ENCODE assay signal across 8 mouse cellular contexts in the genomic region with DNA sequence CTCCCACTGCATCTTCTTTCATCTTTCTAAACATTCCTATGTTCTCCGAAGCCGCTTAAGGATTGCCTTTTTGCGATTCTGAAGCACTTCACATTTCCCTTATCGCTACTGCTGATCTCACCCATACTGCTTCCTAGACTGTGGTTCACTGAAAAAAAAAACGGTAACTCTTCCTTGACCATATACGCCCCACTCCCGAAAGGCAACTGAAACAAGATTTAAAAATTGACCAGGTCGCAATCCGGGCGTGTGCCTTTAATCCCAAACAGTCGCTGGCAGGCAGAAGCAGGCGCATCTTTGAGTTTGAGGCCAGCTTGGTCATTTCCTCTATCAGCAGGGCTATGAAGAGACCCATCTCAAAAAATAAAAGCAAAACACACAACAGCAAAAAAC. TPM values are rescaled to one million over a fixed set of nuclear protein-coding genes. Genes with fewer than 3 reads are reported as not detected.
A peak's percentile ranks its signal among the peaks of the same experiment; 100 is the strongest.
DNase-seq lines count a peak whose midpoint lies in the region; ATAC-seq lines count a peak whose summit lies in the region.

No protein-coding gene starts in this region.

- WGBS in embryonic facial prominence, embryonic 12.5 days = 7% methylated on average over 12 of the region's 12 CpGs
- under 1% methylated on average over 12 of the region's 12 CpGs for WGBS in liver, embryonic 15.5 days (ENCODE audit: insufficient replicate concordance)

- peaks cover 23% of the 10 kb centered on the region for H3K4me1 ChIP-seq in embryonic facial prominence, embryonic 12.5 days
- peaks cover 45% of the 10 kb centered on the region for H3K4me1 ChIP-seq in liver, embryonic 15.5 days (replicated peaks)

- H3K4me3 ChIP-seq in embryonic facial prominence, embryonic 12.5 days = peak overlapping the region; percentile 86
- H3K4me3 ChIP-seq in liver, embryonic 15.5 days (replicated peaks) = peak overlapping the region; percentile 89

- H3K27ac ChIP-seq in embryonic facial prominence, embryonic 12.5 days = peak overlapping the region; percentile 82
- peak overlapping the region; percentile 94 for H3K27ac ChIP-seq in liver, embryonic 15.5 days (replicated peaks)

- peak overlapping the region; percentile 93 for H3K9ac ChIP-seq in embryonic facial prominence, embryonic 12.5 days
- H3K9ac ChIP-seq in liver, embryonic 15.5 days = peak overlapping the region; percentile 96

- no peak for ATAC-seq in embryonic facial prominence, embryonic 12.5 days (ENCODE audit: insufficient number of reproducible peaks, insufficient read depth, low FRiP score, low TSS enrichment)
- ATAC-seq in hematopoietic stem cell, adult 5-6 weeks (replicated peaks in 1 of 2; ENCODE audit: insufficient read depth in 1 of 2, low FRiP score in 2 of 2, low TSS enrichment in 1 of 2, low read depth in 1 of 2, poor library complexity in 2 of 2, severe bottlenecking in 2 of 2) = peak; percentile 29 to 35
- peak; percentile 32 for ATAC-seq in liver, embryonic 15.5 days (ENCODE audit: insufficient read depth)
- ATAC-seq in monocyte, adult 5-6 weeks (replicated peaks; ENCODE audit: insufficient number of reproducible peaks, low FRiP score, low TSS enrichment, poor library complexity, severe bottlenecking) = no peak

- no peaks in the 10 kb centered on the region for H3K27me3 ChIP-seq in embryonic facial prominence, embryonic 12.5 days
- H3K27me3 ChIP-seq in liver, embryonic 15.5 days = no peaks in the 10 kb centered on the region

- DNase-seq in kidney, postnatal 10 days = peak; percentile 45
- DNase-seq in kidney, adult 9 months = no peak
- DNase-seq in MEL-GATA-1-ER (ENCODE audit: extremely low read depth, low read depth) = peak; percentile 62
- DNase-seq in ovary, postnatal 14 days (ENCODE audit: low spot score) = peak; percentile 27

- no peaks in the 10 kb centered on the region for H3K9me3 ChIP-seq in embryonic facial prominence, embryonic 12.5 days
- H3K9me3 ChIP-seq in liver, embryonic 15.5 days (replicated peaks) = no peaks in the 10 kb centered on the region

- peak overlapping the region; percentile 57 for H3K4me2 ChIP-seq in embryonic facial prominence, embryonic 12.5 days (replicated peaks)
- H3K4me2 ChIP-seq in liver, embryonic 15.5 days = peak overlapping the region; percentile 75

- peaks cover 8% of the 10 kb centered on the region for H3K36me3 ChIP-seq in embryonic facial prominence, embryonic 12.5 days
- peaks cover 30% of the 10 kb centered on the region for H3K36me3 ChIP-seq in liver, embryonic 15.5 days (replicated peaks)

RNA-seq across cellular contexts. Expression of a gene that starts 0.5 kb away (rescaled TPM):
- polyA plus RNA-seq in embryonic facial prominence, embryonic 12.5 days (2016; fragmentation: Nextera tagmentation; extraction: Ambion mirVana) = 264 and 274 TPM in 2 replicates
- total RNA-seq in hematopoietic stem cell, adult 5-6 weeks (2017) = 221 and 239 TPM in 2 replicates
- 86.7 and 88.1 TPM in 2 replicates for polyA plus RNA-seq in liver, embryonic 15.5 days (2015; fragmentation: Nextera tagmentation; extraction: Ambion mirVana)
- total RNA-seq in monocyte, adult 5-6 weeks (2017) = 195 to 258 TPM (median 204 TPM) in 3 replicates

RNA-seq across cellular contexts. Expression of a gene that starts 4.8 kb away (rescaled TPM):
- polyA plus RNA-seq in embryonic facial prominence, embryonic 12.5 days (2016; fragmentation: Nextera tagmentation; extraction: Ambion mirVana) = 23.9 and 27.5 TPM in 2 replicates
- 15.4 and 16.1 TPM in 2 replicates for total RNA-seq in hematopoietic stem cell, adult 5-6 weeks (2017)
- polyA plus RNA-seq in liver, embryonic 15.5 days (2015; fragmentation: Nextera tagmentation; extraction: Ambion mirVana) = 4.8 and 5.4 TPM in 2 replicates
- total RNA-seq in monocyte, adult 5-6 weeks (2017) = 4.8 to 8.8 TPM (median 8.3 TPM) in 3 replicates

RNA-seq across cellular contexts. Expression of a gene that starts 45.8 kb away (rescaled TPM):
- 320 and 333 TPM in 2 replicates for polyA plus RNA-seq in embryonic facial prominence, embryonic 12.5 days (2016; fragmentation: Nextera tagmentation; extraction: Ambion mirVana)
- total RNA-seq in hematopoietic stem cell, adult 5-6 weeks (2017) = 61.0 and 66.9 TPM in 2 replicates
- polyA plus RNA-seq in liver, embryonic 15.5 days (2015; fragmentation: Nextera tagmentation; extraction: Ambion mirVana) = 156 and 160 TPM in 2 replicates
- total RNA-seq in monocyte, adult 5-6 weeks (2017) = 47.1 to 87.8 TPM (median 55.9 TPM) in 3 replicates

Comparison
In these comparisons a context has a peak if more than half of its experiments do, and no peak if none do; other contexts are left out.
1. ATAC-seq: peak in hematopoietic stem cell, adult 5-6 weeks (2 of 2) and liver, embryonic 15.5 days (single experiment); none in embryonic facial prominence, embryonic 12.5 days (single experiment) and monocyte, adult 5-6 weeks (single experiment).